Mouse (Mus musculus) ovary, adult 10 weeks (tissue): ENCODE data around the gene Lin28b. TPM values are rescaled to one million over a fixed set of nuclear protein-coding genes. Genes with fewer than 3 reads are reported as not detected.

Experiments
- polyA plus RNA-seq: library from polyadenylated mRNA; stranded (reverse); fragments of 350-450 nt; fragmentation: Illumina TruSeq; extraction: RNeasy Lipid Tissue Mini Kit (QIAGEN cat#74804); gene quantifications from one replicate; pipeline ENCODE4 v1.2.3, GENCODE M21; 2014

Lin28b gene
- 0.54 TPM for polyA plus RNA-seq

DNA sequence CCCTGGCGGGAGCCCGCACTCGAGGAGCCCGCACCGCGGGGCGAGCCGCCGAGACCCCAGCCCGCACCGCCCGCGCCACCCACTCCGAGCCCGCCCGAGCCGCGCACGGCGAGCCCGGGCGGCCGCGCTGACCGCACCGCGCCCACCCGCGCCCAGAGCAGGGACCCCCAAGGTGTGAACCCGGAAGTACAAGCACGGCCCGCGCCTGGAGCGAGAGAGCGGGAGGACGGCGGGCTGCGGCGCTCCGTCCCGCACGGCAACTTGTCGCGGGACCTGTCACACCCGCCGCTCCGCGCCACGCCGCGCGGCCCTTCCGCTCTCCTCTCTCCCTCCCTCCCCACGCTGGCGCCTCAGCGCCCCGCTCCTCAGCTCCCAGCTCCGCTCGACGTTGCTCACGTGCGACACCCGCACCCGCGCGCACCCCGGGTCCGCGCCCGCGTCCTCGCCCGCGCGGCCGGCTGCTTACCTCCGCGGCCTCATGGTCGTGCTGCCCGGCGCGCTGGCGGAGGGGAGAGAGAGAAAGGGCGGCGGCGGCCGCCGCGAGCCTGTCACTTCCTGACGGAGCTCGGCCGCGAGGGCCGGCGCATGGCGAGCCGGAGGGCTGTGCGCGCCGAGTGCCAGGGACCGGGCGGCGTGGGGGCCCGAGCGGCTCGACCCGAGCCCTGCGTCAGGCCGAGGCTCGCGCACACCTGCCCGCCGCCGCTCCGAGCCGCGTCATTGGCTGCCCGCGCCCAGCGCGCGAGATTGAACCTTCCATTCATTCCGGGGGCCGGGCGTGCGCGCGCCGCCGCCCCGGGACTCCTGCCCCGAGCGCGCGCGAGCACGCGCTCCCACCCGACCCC, at the start of gene Lin28b:
Gene Lin28b, minus strand, starts transcription at position 635 of the 842 bp plus-strand sequence.

GRCm38 (mm10) chr10:45335434-45336422, 150.5 kb downstream of the Lin28b start, which contains the start of gene Bves:
Gene Bves, plus strand, starts transcription at chr10:45335772.

Other genes with a start within 250 kb of the Lin28b start
- 18.1 TPM for gene Bves, start 150.6 kb downstream of the Lin28b start, polyA plus RNA-seq
- gene Hace1, start 91.4 kb upstream of the Lin28b start, polyA plus RNA-seq, result 31.1 TPM